Mouse (Mus musculus) embryonic fibroblast, embryonic 13.5 days (primary cell): Measurements from ENCODE around the gene Rrh. TPM values are rescaled to one million over a fixed set of nuclear protein-coding genes. Genes with fewer than 3 reads are reported as not detected.
"Not testable (repeated sequence)": the region's sequence is repeated elsewhere in the genome, so short reads cannot be mapped to it uniquely, and the experiment has no call there.

Source experiments
- H3K27ac ChIP-seq: 2 replicates; pipeline ENCODE4 v1.5.1; 2012; ENCODE audit warnings: low read length, control low read depth, inconsistent platforms; ENCODE audit not compliant: insufficient read depth
- H3K4me1 ChIP-seq: 2 replicates; pipeline ENCODE4 v1.6.1; 2011; ENCODE audit warnings: low read length; ENCODE audit not compliant: control insufficient read depth, insufficient read depth
- H3K4me3 ChIP-seq: 2 replicates; pipeline ENCODE4 v1.5.1; 2011; ENCODE audit warnings: mild to moderate bottlenecking, control low read depth, low read length; ENCODE audit not compliant: insufficient read depth
- CTCF ChIP-seq: IDR thresholded peaks from 2 replicates; pipeline ENCODE4 v1.5.1; 2011; ENCODE audit warnings: mild to moderate bottlenecking, control low read depth, low read length, moderate library complexity, borderline replicate concordance; ENCODE audit not compliant: insufficient read depth
- POLR2A ChIP-seq: IDR thresholded peaks from 2 replicates; pipeline ENCODE4 v1.6.1; 2011; ENCODE audit warnings: low read depth, mild to moderate bottlenecking, control low read depth, low read length, moderate library complexity
- polyA plus RNA-seq: library from polyadenylated mRNA; stranded (reverse); fragments of >200 nt; gene quantifications from 2 replicates; pipeline ENCODE4 v1.2.4, GENCODE M21; 2011; ENCODE audit warnings: low read depth; ENCODE audit not compliant: missing spikeins, insufficient read length

The Rrh gene
- polyA plus RNA-seq, 1 experiment: 0.46 TPM

DNA sequence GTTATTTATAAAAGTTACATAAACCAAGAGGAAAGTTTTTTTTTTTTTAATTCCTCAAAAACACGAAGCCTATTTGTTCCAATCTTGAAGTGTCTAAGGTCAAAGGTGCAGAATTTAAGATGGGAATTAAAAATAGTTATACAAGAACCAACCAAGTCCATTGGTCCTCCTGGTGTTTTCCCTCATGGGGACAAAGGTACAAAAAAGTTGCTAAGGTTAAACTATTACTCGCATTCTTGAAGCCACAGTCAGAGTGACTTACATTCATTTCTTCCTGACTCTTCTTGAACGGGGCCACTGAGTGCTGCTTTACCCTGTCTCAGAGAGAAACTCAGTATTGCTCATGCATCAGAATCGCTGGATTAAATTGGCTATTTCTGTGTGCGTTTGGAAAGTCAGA lies 25.0 kb downstream of the Rrh start:
- no peak overlapping the region for H3K27ac ChIP-seq
- TF ChIP-seq CTCF (no peak), POLR2A (no peak)
- no peak overlapping the region for H3K4me3 ChIP-seq
- H3K4me1 ChIP-seq: no peaks in the 10 kb centered on the region

GRCm38 (mm10) chr3:129793801-129794200 lies 28.6 kb downstream of the Rrh start:
- Histone ChIP-seq H3K4me1 (no peaks in the 10 kb centered on the region), H3K27ac (no peak overlapping the region), H3K4me3 (no peak overlapping the region)
- TF ChIP-seq POLR2A (no peak), CTCF (no peak)

- Histone ChIP-seq H3K27ac (no peak overlapping the region), H3K4me1 (no peaks in the 10 kb centered on the region), H3K4me3 (no peak overlapping the region)
- TF ChIP-seq POLR2A (no peak), CTCF (no peak)
Observed at GRCm38 (mm10) chr3:129782746-129783145, 39.6 kb downstream of the Rrh start.

GRCm38 (mm10) chr3:129781435-129781834 lies 41.0 kb downstream of the Rrh start:
- H3K27ac ChIP-seq: no peak overlapping the region
- no peaks in the 10 kb centered on the region for H3K4me1 ChIP-seq
- no peak for TF ChIP-seq CTCF
- no peak for TF ChIP-seq POLR2A
- H3K4me3 ChIP-seq: no peak overlapping the region

GRCm38 (mm10) chr3:129771210-129771609 lies 51.2 kb downstream of the Rrh start:
- no peak for TF ChIP-seq CTCF
- no peaks in the 10 kb centered on the region for H3K4me1 ChIP-seq
- H3K27ac ChIP-seq: no peak overlapping the region
- no peak overlapping the region for H3K4me3 ChIP-seq

GRCm38 (mm10) chr3:129766971-129767794 lies 55.2 kb downstream of the Rrh start:
- Histone ChIP-seq H3K27ac (no peak overlapping the region), H3K4me1 (no peaks in the 10 kb centered on the region), H3K4me3 (no peak overlapping the region)
- no peak for TF ChIP-seq POLR2A
- no peak for TF ChIP-seq CTCF

- TF ChIP-seq CTCF: no peak
- TF ChIP-seq POLR2A: no peak
- Histone ChIP-seq H3K4me3 (no peak overlapping the region), H3K4me1 (no peaks in the 10 kb centered on the region), H3K27ac (no peak overlapping the region)
Observed at GRCm38 (mm10) chr3:129766106-129766505, 56.3 kb downstream of the Rrh start.

DNA sequence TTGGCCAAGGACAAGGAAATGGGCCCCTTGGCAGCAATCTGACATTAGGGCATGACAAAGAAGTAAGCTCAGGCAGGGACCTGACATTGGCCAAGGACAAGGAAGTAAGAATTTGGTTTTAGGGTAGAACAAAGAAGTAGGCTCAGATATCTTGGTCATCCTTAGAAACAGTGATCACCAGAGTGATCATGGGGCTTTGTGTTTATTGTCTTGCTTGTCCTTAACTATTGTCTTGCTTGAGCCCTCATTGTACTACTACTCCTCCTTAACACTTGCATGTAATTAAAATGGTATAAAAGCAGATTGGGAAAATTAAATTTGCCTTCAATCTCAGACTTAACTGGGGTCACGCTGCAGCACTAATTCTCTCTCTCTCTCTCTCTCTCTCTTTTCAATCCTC lies 64.8 kb downstream of the Rrh start:
- not testable (repeated sequence) for H3K27ac ChIP-seq, H3K4me1 ChIP-seq, H3K4me3 ChIP-seq

DNA sequence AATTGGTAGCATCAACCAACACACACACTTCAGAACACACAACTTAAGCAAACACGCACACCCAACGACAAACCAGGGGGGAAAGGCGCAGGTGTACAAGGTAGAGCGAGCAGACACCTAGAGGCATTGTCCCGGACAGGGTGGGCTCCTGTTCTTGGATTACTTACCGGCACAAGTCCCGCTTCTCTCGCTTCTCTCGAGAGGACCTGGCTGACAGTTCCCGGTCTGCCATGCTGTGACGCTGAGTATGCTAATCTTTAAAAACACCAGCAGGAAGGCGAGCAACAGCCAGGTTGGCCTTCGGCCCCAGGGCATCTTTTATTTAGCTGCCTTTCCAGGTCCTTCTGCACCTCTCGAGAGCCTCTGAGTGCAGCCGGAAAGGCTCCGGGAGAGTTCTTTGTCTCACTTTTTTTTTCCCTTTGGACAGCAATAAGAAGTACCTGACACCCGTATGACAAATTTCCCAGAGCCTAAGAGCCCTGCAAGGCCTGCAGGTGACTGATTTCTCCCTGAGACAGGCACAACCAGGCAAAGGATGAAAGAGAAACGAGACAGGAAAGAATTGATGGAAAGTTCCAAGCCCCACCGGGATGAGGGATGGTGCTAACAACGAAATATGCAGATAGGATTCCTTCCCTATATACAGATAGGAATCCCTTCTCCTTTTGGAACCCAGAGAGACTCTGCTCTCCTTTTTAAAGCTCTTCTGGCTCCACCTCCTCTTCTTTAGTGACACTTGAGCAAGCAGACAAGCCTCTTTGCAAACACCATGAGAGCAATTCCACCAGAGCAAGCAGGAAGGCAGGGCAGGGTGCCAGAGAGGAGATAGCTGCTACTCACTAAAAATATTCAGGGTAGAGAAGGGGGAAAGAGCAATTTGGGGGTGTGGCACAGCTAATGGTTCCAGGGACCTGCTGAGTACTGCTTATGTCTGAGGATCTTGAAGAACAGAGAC lies 67.5 kb downstream of the Rrh start, which contains the start of gene Egf:
Gene Egf (minus strand): TSS at position 667 of the 955 bp plus-strand sequence.
- no peak for TF ChIP-seq CTCF
- no peak for TF ChIP-seq POLR2A
- H3K27ac ChIP-seq: no peak within 1 kb of the TSS
- H3K4me3 ChIP-seq: no peak within 1 kb of the TSS
- H3K4me1 ChIP-seq: peaks cover 2% of the 10 kb centered on the region; the same call in 1 of the 2 replicates

Other genes with a start within 250 kb of the Rrh start
- gene Egf, start 67.3 kb downstream of the Rrh start, polyA plus RNA-seq: 1.3 and 1.6 TPM in 2 replicates
- not detected in 2 replicates for gene Lrit3, start 18.6 kb downstream of the Rrh start, polyA plus RNA-seq
- gene Gar1, start 8.8 kb upstream of the Rrh start, polyA plus RNA-seq: 62.6 and 80.7 TPM in 2 replicates
- not detected in 2 replicates for gene Cfi, start 13.3 kb upstream of the Rrh start, polyA plus RNA-seq
- gene Pla2g12a, start 56.0 kb upstream of the Rrh start, polyA plus RNA-seq: 21.1 and 30.5 TPM in 2 replicates
- 21.5 and 27.9 TPM in 2 replicates for gene Casp6, start 78.8 kb upstream of the Rrh start, polyA plus RNA-seq
- gene Mcub, start 147.6 kb upstream of the Rrh start, polyA plus RNA-seq: 33.7 and 55.3 TPM in 2 replicates
- gene Sec24b, start 239.0 kb upstream of the Rrh start, polyA plus RNA-seq: 87.1 and 98.3 TPM in 2 replicates